Mouse (Mus musculus): Measurements from ENCODE around the gene Nrsn2. TPM values are rescaled to one million over a fixed set of nuclear protein-coding genes. Genes with fewer than 3 reads are reported as not detected.
A peak's percentile ranks its signal among the peaks of the same experiment; 100 is the strongest.

Nrsn2 gene
- polyA plus RNA-seq, 1 experiment from 2014 or later, result 13.5 TPM

DNA sequence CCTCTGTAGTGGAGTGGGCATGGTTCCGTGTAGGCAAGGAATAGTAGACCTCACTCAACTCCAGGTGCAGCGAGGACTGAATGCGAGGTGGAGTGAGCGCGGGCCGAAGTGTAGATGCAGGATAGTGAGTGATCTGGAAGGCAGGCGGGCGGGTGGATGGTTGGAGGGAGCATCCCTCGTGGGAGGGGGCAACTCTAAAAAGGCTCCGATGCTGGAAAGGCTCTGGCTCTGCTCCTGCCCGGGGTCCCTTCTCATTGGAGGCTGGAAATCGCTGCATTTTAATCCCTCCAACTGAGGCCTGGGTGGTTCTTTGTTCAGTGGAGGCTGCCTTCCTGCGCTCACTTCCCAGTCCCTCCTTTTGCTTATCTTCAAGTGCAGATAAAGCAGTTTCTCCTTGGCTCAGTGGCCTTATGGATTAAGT is 22.7 kb upstream of the Nrsn2 start:
- WGBS, result 1% methylated on average over 13 of the region's 13 CpGs
- Histone ChIP-seq H3K36me3 (no peaks in the 10 kb centered on the region), H3K27ac (replicated peaks) (peak overlapping the region; percentile 100), H3K4me1 (peaks cover 36% of the 10 kb centered on the region), H3K4me2 (replicated peaks) (peak overlapping the region; percentile 93), H3K4me3 (peak overlapping the region; percentile 86), H3K9me3 (no peaks in the 10 kb centered on the region), H3K27me3 (no peaks in the 10 kb centered on the region), H3K9ac (replicated peaks) (peak overlapping the region; percentile 96)
- no peak; the same call in none of the 2 replicates for ATAC-seq (replicated peaks)

DNA sequence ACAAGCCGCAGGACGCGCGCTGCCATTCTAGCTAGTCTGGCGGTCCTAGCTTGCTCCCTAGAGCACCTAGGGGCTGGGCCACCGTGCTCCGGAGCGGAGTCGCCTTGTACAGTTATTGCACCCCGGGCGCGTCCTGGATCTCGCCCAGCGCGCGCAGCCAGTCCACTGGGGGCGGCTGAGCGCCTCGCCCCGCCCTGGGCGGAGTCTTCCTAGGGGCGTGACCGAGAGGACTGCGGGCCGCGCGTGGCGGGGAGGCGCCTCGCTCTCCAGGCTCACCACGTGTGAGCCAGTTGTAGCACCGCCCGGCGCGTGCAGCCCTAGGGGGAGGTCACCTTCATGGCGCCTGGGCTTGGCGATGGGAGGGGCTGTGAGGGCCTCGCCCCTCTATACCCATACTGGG is 22.3 kb upstream of the Nrsn2 start:
- ATAC-seq (replicated peaks), result peak; percentile 74
- no peaks in the 10 kb centered on the region for H3K27me3 ChIP-seq
- peak overlapping the region; percentile 96 for H3K9ac ChIP-seq (replicated peaks)
- H3K4me3 ChIP-seq, result peak overlapping the region; percentile 86
- H3K9me3 ChIP-seq, result no peaks in the 10 kb centered on the region
- H3K36me3 ChIP-seq, result no peaks in the 10 kb centered on the region
- peaks cover 40% of the 10 kb centered on the region for H3K4me1 ChIP-seq
- peak overlapping the region; percentile 100 for H3K27ac ChIP-seq (replicated peaks)
- whole genome bisulfite sequencing, result under 1% methylated on average over 38 of the region's 38 CpGs
- peak overlapping the region; percentile 93 for H3K4me2 ChIP-seq (replicated peaks)

DNA sequence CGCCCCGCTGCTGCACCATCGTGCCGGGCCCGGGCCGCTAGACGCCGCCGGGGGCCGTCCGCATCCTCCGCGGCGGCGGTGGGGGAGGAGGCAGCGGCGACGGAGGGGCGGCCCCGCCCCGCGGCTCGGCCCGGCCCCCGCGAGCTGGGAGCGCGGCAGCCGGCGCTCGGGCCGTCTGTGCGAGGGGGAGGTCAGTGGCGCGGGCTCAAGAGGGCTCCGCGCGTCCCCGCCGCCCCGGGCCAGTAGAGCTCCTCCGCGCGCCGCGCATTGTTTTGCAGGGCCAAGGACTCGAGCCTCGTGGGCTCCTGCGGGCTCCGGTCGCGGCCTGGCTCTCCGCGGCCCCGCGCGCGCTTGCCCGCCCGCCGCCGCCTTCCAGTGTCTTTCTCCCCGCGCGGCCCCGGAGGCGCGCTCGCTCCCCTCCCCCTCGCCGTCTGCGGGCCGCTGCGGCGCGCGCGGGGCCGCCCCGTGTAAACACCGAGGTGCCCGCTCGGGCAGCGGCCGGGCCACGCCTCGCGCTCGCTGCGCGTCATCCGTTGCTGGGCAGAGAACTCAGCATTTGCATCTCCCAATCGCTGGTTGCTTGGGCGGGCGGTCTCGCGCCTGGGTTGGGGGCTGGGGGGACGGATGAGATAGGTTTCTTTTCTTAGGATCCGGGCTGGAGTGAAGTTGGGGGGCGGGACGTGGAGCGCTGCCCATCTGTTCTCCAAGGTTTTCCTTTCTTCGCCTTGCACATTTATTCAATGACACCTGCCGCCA is 21.4 kb upstream of the Nrsn2 start, which contains the start of gene Sox12:
Gene Sox12, minus strand, starts transcription at position 384 of the 756 bp plus-strand sequence.
- WGBS, result under 1% methylated on average over 54 of the region's 104 CpGs
- H3K9me3 ChIP-seq, result no peaks in the 10 kb centered on the region
- peak within 1 kb of the TSS; percentile 96 for H3K9ac ChIP-seq (replicated peaks)
- peak within 1 kb of the TSS; percentile 100 for H3K27ac ChIP-seq (replicated peaks)
- peak within 1 kb of the TSS; percentile 86 for H3K4me3 ChIP-seq
- peak; percentile 78 for ATAC-seq (replicated peaks)
- H3K4me2 ChIP-seq (replicated peaks), result peak within 1 kb of the TSS; percentile 93
- no peaks in the 10 kb centered on the region for H3K27me3 ChIP-seq
- H3K36me3 ChIP-seq, result no peaks in the 10 kb centered on the region
- peaks cover 46% of the 10 kb centered on the region for H3K4me1 ChIP-seq

DNA sequence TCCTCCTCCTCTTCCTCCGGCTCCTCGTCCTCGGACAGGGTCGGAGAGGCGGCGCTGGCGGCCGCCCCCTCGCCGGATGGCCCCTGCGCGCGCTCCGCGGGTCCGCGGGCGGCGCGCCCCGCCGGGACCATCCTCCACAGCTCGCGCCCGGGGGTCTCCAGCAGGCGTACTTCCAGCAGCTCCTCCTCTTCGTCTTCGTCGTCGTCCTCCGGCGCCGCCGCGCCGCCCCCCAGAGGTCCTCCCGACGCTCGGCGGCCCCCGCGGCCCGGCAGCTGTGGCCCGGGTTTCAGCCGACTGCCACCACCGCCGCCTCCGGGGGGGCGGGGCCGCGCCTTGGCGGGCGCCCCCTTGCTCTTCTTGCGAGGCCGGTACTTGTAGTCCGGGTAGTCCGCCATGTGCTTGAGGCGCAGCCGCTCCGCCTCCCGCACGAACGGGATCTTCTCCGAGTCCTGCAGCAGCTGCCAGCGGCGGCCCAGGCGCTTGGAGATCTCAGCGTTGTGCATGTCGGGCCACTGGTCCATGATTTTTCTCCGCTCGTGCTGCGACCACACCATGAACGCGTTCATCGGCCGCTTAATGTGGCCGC is 20.7 kb upstream of the Nrsn2 start:
- H3K9me3 ChIP-seq, result no peaks in the 10 kb centered on the region
- under 1% methylated on average over 72 of the region's 77 CpGs for WGBS
- ATAC-seq (replicated peaks), result peak; percentile 6
- peak overlapping the region; percentile 93 for H3K4me2 ChIP-seq (replicated peaks)
- peak overlapping the region; percentile 86 for H3K4me3 ChIP-seq
- peaks cover 46% of the 10 kb centered on the region for H3K4me1 ChIP-seq
- peak overlapping the region; percentile 96 for H3K9ac ChIP-seq (replicated peaks)
- H3K36me3 ChIP-seq, result no peaks in the 10 kb centered on the region
- H3K27me3 ChIP-seq, result no peaks in the 10 kb centered on the region
- peak overlapping the region; percentile 100 for H3K27ac ChIP-seq (replicated peaks)

DNA sequence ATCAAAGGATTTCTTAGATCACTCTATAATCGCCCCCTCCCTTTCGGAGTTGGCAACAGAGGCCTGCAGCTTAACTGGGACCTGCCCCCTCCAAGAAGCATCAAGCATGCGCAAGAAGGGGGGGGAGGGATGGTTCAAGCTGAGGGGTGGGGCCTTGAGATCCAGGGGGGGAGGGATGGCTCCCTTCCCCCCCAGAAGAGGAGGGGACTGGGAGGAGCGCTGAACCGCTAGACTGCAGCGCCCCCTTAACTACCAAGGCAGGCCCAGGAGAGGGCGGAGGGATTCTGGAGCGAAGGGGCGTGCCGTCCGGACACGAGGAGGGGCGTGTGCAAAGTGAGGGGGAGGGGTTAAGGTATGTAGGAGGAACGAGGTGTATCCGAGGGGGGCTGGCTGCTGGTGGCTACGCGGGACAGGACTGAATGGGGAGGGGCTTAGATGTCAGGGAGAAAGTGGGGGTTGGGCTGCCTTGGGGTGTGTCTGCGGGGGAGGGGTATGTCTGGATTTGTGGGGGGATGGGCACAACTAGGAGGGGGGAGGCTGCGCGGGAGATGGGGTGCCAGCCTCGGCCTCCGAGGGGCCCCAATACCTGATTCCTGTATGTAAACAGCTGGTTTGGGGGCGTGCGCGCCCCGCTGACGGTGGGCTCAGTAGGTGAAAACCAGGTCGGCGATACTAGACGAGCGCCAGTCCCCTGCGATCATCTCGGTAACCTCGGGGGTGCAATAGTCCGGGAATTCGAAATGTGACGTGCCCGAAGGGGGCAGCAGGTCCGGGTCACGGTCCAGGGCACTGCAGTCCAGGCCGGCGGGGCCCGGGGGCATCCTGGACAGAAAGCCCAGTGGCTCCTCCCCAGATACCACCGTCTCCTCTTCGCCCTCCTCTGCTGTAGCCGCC is 19.9 kb upstream of the Nrsn2 start:
- peak overlapping the region; percentile 93 for H3K4me2 ChIP-seq (replicated peaks)
- H3K4me1 ChIP-seq, result peaks cover 46% of the 10 kb centered on the region
- H3K36me3 ChIP-seq, result no peaks in the 10 kb centered on the region
- H3K9me3 ChIP-seq, result no peaks in the 10 kb centered on the region
- H3K27me3 ChIP-seq, result no peaks in the 10 kb centered on the region
- WGBS, result under 1% methylated on average over 40 of the region's 46 CpGs
- peak; percentile 57 for ATAC-seq (replicated peaks)
- H3K4me3 ChIP-seq, result peak overlapping the region; percentile 86
- H3K27ac ChIP-seq (replicated peaks), result peak overlapping the region; percentile 100
- peak overlapping the region; percentile 96 for H3K9ac ChIP-seq (replicated peaks)

DNA sequence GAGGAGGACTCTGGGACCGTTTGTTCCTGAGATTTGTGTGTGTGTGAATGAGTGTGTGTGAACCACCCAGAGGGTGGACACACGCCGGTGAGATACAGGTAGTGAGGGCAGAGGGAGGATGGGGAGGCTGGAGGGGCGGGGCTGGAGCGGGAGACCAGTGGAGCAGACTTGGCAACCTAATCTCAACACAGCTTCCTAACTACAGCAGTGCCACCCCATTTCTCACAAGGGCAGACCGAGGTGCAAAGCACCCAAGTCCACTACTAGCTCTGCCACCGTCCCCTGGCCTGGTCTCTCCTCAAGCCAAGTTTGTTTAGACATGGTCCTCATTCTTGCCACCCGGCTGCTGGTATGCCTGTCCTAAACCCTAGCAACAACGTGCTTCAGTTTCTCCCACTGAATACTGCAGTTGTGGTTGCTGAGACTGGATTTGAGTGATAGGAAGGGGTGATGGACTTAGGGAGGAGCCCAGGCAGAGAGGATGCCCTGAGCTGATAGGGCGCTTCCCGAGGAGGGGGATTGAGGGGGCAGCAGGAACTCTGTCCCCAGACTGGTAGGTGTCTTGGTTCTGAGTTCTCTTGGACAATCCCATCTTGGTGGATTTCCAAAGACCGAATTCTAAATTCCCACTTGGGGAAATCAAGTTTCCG is 19.0 kb upstream of the Nrsn2 start:
- Histone ChIP-seq H3K9me3 (no peaks in the 10 kb centered on the region), H3K9ac (replicated peaks) (peak overlapping the region; percentile 96), H3K4me3 (peak overlapping the region; percentile 86), H3K4me2 (replicated peaks) (peak overlapping the region; percentile 93), H3K4me1 (peaks cover 46% of the 10 kb centered on the region), H3K36me3 (no peaks in the 10 kb centered on the region), H3K27ac (replicated peaks) (peak overlapping the region; percentile 100), H3K27me3 (no peaks in the 10 kb centered on the region)
- ATAC-seq (replicated peaks), result no peak
- 15% methylated on average over 13 of the region's 13 CpGs for WGBS

DNA sequence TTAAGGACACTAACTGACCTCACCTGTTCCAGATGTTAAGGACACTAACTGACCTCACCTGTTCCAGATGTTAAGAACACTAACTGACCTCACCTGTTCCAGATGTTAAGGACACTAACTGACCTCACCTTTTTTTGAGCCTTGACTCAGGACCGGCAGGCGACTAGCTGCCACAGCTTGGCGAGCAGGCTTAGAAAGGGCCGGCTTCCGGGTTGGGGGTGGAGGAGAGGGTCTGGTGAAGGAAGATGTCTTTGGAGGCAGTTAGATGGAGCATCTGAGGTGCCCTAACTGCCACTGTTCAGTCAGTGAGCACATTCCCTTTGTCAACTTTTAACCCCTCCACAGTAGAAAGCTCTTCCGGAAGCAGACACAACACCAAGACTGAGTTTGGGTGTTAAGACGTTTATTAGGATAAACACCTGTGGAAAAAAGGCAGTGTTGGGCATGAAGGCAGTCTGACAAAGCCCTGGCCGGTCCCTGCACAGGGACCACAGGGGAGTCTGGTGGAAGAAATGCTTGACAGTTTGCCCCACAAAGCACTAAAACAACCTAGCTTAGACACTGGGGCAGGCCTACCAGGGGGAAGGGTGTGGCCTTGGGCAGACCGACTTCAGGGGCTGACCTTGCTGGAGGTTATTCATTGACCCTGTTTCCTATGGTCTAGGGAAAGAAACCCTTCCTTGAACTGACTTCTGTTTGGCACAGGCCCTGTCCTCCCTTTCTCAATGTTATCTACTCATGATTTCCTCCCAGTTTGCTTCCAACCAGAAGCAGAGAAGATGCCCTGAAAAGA is 17.0 kb upstream of the Nrsn2 start:
- H3K4me3 ChIP-seq, result peak overlapping the region; percentile 86; the same call in 1 of the 2 replicates
- no peak for ATAC-seq (replicated peaks)
- no peaks in the 10 kb centered on the region for H3K27me3 ChIP-seq
- H3K9ac ChIP-seq (replicated peaks), result no peak overlapping the region
- no peaks in the 10 kb centered on the region for H3K9me3 ChIP-seq
- H3K27ac ChIP-seq (replicated peaks), result no peak overlapping the region
- peak overlapping the region; percentile 93 for H3K4me2 ChIP-seq (replicated peaks)
- H3K4me1 ChIP-seq, result peaks cover 31% of the 10 kb centered on the region
- 53% methylated on average over 9 of the region's 9 CpGs for WGBS
- no peaks in the 10 kb centered on the region for H3K36me3 ChIP-seq

DNA sequence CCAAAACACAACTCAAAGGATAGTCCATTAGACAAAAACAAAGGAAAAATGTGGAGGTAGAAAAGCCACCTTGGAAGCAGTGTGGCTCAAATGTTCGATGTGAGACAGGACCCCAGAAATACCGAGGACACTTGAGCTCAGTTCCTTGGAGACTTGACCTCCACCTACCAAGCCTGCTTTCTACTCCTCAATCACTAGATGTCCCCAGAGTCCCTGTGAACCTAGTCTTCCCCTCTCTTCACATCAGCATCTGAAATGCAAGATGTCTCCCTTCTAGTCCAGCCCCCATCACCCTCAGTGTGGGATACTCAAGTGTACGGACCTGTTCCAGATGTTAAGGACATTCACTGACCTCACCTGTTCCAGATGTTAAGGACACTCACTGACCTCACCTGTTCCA is 16.3 kb upstream of the Nrsn2 start:
- no peaks in the 10 kb centered on the region for H3K36me3 ChIP-seq
- H3K4me1 ChIP-seq, result peaks cover 29% of the 10 kb centered on the region
- ATAC-seq (replicated peaks), result no peak
- 14% methylated on average over 3 of the region's 3 CpGs for WGBS
- H3K27ac ChIP-seq (replicated peaks), result 0 out of 2 replicates have a peak overlapping the region, but pooled peaks have one; percentile 2
- H3K4me3 ChIP-seq, result no peak overlapping the region
- H3K4me2 ChIP-seq (replicated peaks), result no peak overlapping the region
- H3K9ac ChIP-seq (replicated peaks), result no peak overlapping the region
- no peaks in the 10 kb centered on the region for H3K27me3 ChIP-seq
- no peaks in the 10 kb centered on the region for H3K9me3 ChIP-seq

DNA sequence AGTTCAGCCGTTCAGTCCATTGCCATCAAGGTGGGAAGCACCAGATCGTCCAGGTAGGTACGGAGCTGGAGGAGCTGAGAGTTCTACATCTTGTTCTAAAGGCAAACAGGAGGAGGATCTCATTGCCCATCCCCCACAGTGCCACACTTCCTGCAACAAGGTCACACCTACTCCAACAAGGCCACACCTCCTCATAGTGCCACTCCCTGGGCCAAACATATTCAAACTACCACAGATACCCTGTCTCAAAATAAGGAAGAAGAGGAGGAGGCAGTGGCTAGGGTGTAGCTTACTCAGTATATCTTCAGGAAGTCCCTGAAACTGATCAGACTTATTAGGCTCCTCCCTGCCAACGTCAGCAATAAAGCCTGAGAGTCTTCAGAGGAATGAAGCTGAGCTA is 7.8 kb upstream of the Nrsn2 start:
- WGBS, result 86% methylated on average over 4 of the region's 4 CpGs
- Histone ChIP-seq H3K27me3 (no peaks in the 10 kb centered on the region), H3K27ac (replicated peaks) (no peak overlapping the region), H3K9me3 (no peaks in the 10 kb centered on the region), H3K9ac (replicated peaks) (no peak overlapping the region), H3K4me2 (replicated peaks) (no peak overlapping the region), H3K4me1 (no peaks in the 10 kb centered on the region), H3K36me3 (no peaks in the 10 kb centered on the region), H3K4me3 (no peak overlapping the region)
- no peak for ATAC-seq (replicated peaks)

DNA sequence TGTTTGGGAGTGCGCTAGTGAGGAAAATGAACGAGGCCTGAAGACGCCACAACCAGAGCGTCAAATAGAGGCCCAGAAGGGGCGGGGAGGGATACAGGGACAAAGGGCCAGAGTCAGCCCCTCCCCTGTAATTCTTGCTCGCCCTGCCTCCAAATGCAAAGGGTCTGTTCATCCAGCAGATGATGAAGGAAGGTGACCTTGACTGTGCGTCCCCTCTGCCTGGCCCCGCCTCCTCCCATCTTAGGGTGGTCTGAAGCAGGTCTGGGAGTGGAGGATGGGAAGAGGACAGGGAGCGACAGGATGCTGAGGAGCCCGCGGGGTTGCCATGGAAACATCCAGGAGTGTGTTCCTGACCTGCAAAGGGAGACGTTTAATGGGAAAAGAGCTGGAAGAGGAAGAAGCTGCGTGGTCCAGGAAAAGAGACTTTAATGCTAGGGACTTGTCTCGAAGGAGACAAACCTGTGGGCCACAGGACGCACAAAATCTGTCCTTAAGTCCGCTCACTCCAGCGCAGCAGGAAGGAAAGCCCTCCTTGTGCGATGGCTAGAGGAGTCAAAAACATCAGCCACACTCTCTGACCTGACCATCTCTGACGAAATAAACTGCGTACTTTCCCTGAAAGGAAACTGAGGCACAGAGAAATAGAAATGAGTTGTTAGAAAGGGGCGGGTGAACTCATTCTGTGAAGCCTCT is 640 bp downstream of the Nrsn2 start:
- peak overlapping the region; percentile 85 for H3K27ac ChIP-seq (replicated peaks)

More for the DNA sequence above, 640 bp downstream of the Nrsn2 start:
- ATAC-seq (replicated peaks), result peak; percentile 77
- peak overlapping the region; percentile 35 for H3K4me3 ChIP-seq
- H3K27me3 ChIP-seq, result no peaks in the 10 kb centered on the region
- WGBS, result 1% methylated on average over 21 of the region's 21 CpGs
- H3K36me3 ChIP-seq, result no peaks in the 10 kb centered on the region
- peak overlapping the region; percentile 48 for H3K4me2 ChIP-seq (replicated peaks)
- H3K9me3 ChIP-seq, result no peaks in the 10 kb centered on the region
- peak overlapping the region; percentile 48 for H3K9ac ChIP-seq (replicated peaks)
- H3K4me1 ChIP-seq, result peaks cover 21% of the 10 kb centered on the region

Data from forebrain, embryonic 15.5 days (tissue).